Mouse (Mus musculus): ENCODE measurements around the gene Il3.

Il3 gene

DNA sequence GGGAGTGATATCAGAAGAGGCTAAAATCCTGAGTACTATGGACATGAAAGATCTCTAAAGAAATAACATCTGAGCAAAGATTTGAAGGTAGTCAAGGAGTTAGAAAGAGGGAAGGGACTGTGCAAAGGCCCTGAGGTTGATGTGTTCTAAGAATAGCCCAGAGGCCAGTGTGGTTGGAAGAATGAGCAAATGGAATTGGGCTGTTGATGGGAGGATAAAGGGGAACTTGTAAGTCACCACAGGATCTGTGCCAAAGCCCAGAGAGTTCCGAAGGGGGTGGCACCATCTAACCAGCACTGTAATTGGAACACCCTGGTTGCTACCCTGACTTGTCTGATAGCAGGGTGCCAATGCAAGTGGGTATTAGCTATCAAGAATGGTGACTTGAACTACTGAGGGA is 47.9 kb downstream of the Il3 start:
- DNase-seq (ENCODE audit: low read depth, low spot score) = no peak

DNA sequence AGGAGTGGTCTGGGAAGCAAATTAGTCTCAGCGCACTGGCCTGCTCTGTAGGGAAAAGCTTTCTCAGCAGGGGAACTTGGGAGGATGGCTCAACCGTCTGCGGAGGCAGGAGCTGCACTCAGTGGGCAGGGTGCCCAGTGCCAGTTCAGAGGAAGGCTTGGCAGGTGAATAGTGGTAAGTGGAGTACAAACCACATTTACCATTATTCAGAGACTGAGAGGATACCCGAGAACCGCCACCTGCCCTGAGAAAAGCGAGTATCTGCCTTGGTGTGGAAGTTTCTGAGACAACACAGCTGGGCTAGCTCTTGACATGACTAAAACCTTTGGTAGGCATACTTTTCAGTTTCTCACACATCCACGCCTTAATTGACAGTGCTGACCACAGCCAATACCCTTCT is 49.7 kb downstream of the Il3 start:
- no peak for DNase-seq (ENCODE audit: low read depth, low spot score)

DNA sequence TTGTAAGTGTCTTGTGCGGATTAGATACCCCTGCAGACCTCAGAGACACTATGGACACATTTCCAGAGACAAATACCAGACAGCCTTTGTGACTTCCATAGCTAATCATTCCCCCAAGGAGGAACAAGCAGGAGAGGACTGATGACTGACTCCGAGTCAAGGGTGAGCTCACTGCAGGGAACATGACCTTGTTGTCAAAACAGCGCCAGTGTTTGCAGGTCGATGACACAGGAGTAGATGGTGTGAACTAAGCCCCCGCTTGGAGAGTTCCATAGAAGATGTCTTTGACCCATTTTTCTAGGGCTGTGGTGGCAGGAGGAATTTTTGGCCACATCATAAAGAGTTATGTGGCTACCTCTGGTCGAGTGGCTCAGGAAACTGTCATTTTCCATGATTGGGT is 51.0 kb downstream of the Il3 start:
- no peak for DNase-seq (ENCODE audit: low read depth, low spot score)

All from telencephalon, adult 2 months (tissue).